Mouse (Mus musculus) frontal cortex, postnatal 14 days (tissue): ENCODE measurements at regions not wholly inside any gene's neighbourhood (a gene's known extent, or its start where the extent isn't known, plus 50 kb on each side); places are given as distances from the start of the nearest gene placed in this dataset.

Experiments
- DNase-seq, 2 experiments: peaks; one replicate each; pipeline ENCODE4 v3.0.0; 2022; ENCODE audit warnings: low spot score in 2 of 2

GRCm38 (mm10) chr13:80188734-80189133, 694.5 kb upstream of the Arrdc3 start:
- no peak for DNase-seq

GRCm38 (mm10) chr13:80195065-80195605, 688.0 kb upstream of the Arrdc3 start:
- DNase-seq, result no peak

GRCm38 (mm10) chr13:80224110-80224509, 659.1 kb upstream of the Arrdc3 start:
- no peak for DNase-seq

GRCm38 (mm10) chr13:80231381-80231780, 651.8 kb upstream of the Arrdc3 start:
- DNase-seq, result no peak

- DNase-seq, result no peak
These were observed 647.7 kb upstream of the Arrdc3 start for GRCm38 (mm10) chr13:80235254-80236032.

GRCm38 (mm10) chr13:80262826-80263225, 620.4 kb upstream of the Arrdc3 start:
- no peak for DNase-seq

- no peak for DNase-seq
These were observed 616.1 kb upstream of the Arrdc3 start for GRCm38 (mm10) chr13:80267131-80267530.

GRCm38 (mm10) chr13:80273976-80274375, 609.2 kb upstream of the Arrdc3 start:
- DNase-seq, result no peak

- no peak for DNase-seq
These were observed 591.3 kb upstream of the Arrdc3 start for GRCm38 (mm10) chr13:80291744-80292515.

GRCm38 (mm10) chr13:80295723-80296122, 587.5 kb upstream of the Arrdc3 start:
- DNase-seq, result no peak

GRCm38 (mm10) chr13:80334073-80334704, 549.0 kb upstream of the Arrdc3 start:
- no peak for DNase-seq

- DNase-seq, result no peak
These were observed 548.1 kb upstream of the Arrdc3 start for GRCm38 (mm10) chr13:80334865-80335655.

GRCm38 (mm10) chr13:80346980-80347649, 536.1 kb upstream of the Arrdc3 start:
- no peak for DNase-seq

GRCm38 (mm10) chr13:80365964-80366363, 517.2 kb upstream of the Arrdc3 start:
- no peak for DNase-seq

GRCm38 (mm10) chr13:80370491-80370890, 512.7 kb upstream of the Arrdc3 start:
- no peak for DNase-seq

- no peak for DNase-seq
These were observed 501.8 kb upstream of the Arrdc3 start for GRCm38 (mm10) chr13:80381280-80381965.

- no peak for DNase-seq
These were observed 501.1 kb upstream of the Arrdc3 start for GRCm38 (mm10) chr13:80381966-80382666.

- no peak for DNase-seq
These were observed 474.3 kb upstream of the Arrdc3 start for GRCm38 (mm10) chr13:80408928-80409327.

GRCm38 (mm10) chr13:80409790-80410433, 473.3 kb upstream of the Arrdc3 start:
- no peak for DNase-seq
